Mouse (Mus musculus): ENCODE data around the gene Olfr732.

GRCm38 (mm10) chr14:50241766-50242165 lies 42.2 kb downstream of the Olfr732 start, which contains the start of gene Olfr731:
- no peak for TF ChIP-seq CTCF (IDR thresholded peaks at IDR 0.05; ENCODE audit: insufficient read depth, low read depth, low read length)
- TF ChIP-seq POLR2A (IDR thresholded peaks at IDR 0.05; ENCODE audit: insufficient read depth, low read depth, low read length): no peak

Data from olfactory bulb, adult 2 months (tissue).